Comparison of ENCODE assay signal across 17 mouse cellular contexts in genomic region chr13:51778983-51779962, GRCm38 (mm10). TPM values are rescaled to one million over a fixed set of nuclear protein-coding genes. Genes with fewer than 3 reads are reported as not detected.
DNase-seq lines count a peak whose midpoint lies in the region; ATAC-seq and TF ChIP-seq lines count a peak whose summit lies in the region.
"Had no signal": no experiment of that assay in that cellular context is flagged by ENCODE, and none has a peak within 500 bp of the region (broad histone marks: within the 10 kb centered on the region; RNA-seq: fewer than 3 reads in every experiment).

No protein-coding gene starts in this region.

- H3K27me3 ChIP-seq in forebrain, embryonic 13.5 days: no peaks in the 10 kb centered on the region
- H3K27me3 ChIP-seq in forebrain, embryonic 11.5 days (ENCODE audit: control insufficient read depth, insufficient read depth, low read length): no peaks in the 10 kb centered on the region
- no peaks in the 10 kb centered on the region for H3K27me3 ChIP-seq in heart, embryonic 12.5 days (replicated peaks)
- H3K27me3 ChIP-seq in forebrain, postnatal 0 days (ENCODE audit: insufficient read depth, low read length): no peaks in the 10 kb centered on the region
- H3K27me3 ChIP-seq: limb, embryonic 13.5 days; stomach, embryonic 15.5 days had no signal

- no peak for ATAC-seq in forebrain, embryonic 13.5 days
- no peak for ATAC-seq in forebrain, embryonic 11.5 days (replicated peaks; ENCODE audit: low FRiP score)
- ATAC-seq in heart, embryonic 12.5 days (ENCODE audit: insufficient number of reproducible peaks, low FRiP score): peak; percentile 57
- ATAC-seq in forebrain, postnatal 0 days: no peak
- ATAC-seq in monocyte, adult 5-6 weeks (replicated peaks; ENCODE audit: insufficient number of reproducible peaks, low FRiP score, low TSS enrichment, poor library complexity, severe bottlenecking): no peak
- ATAC-seq: liver, postnatal 0 days had no signal

- H3K4me2 ChIP-seq in forebrain, embryonic 13.5 days: no peak overlapping the region
- H3K4me2 ChIP-seq in forebrain, embryonic 11.5 days (ENCODE audit: low read depth, low read length, severe bottlenecking): no peak overlapping the region
- no peak overlapping the region for H3K4me2 ChIP-seq in heart, embryonic 12.5 days
- H3K4me2 ChIP-seq in forebrain, postnatal 0 days (ENCODE audit: low read depth): no peak overlapping the region
- H3K4me2 ChIP-seq: limb, embryonic 13.5 days; midbrain, embryonic 12.5 days; stomach, embryonic 15.5 days had no signal

- H3K9me3 ChIP-seq in forebrain, embryonic 13.5 days (replicated peaks): no peaks in the 10 kb centered on the region
- H3K9me3 ChIP-seq in forebrain, embryonic 11.5 days (ENCODE audit: control insufficient read depth, low read length): no peaks in the 10 kb centered on the region
- H3K9me3 ChIP-seq in heart, embryonic 12.5 days (replicated peaks): no peaks in the 10 kb centered on the region
- no peaks in the 10 kb centered on the region for H3K9me3 ChIP-seq in forebrain, postnatal 0 days (ENCODE audit: low read length)
- H3K9me3 ChIP-seq: limb, embryonic 13.5 days; midbrain, embryonic 12.5 days; stomach, embryonic 15.5 days had no signal

- no peak for TF ChIP-seq CTCF in forebrain, postnatal 0 days (IDR thresholded peaks at IDR 0.05; ENCODE audit: low read depth)

- H3K36me3 ChIP-seq in forebrain, embryonic 13.5 days (ENCODE audit: poor library complexity, severe bottlenecking): no peaks in the 10 kb centered on the region
- H3K36me3 ChIP-seq in forebrain, embryonic 11.5 days (ENCODE audit: control insufficient read depth, insufficient read depth, low read length): no peaks in the 10 kb centered on the region
- no peaks in the 10 kb centered on the region for H3K36me3 ChIP-seq in heart, embryonic 12.5 days
- H3K36me3 ChIP-seq in forebrain, postnatal 0 days (ENCODE audit: insufficient read depth): no peaks in the 10 kb centered on the region; the same call in 1 of the 2 replicates
- H3K36me3 ChIP-seq: limb, embryonic 13.5 days; midbrain, embryonic 12.5 days; stomach, embryonic 15.5 days had no signal

- 0 out of 2 replicates have a peak overlapping the region, but pooled peaks have one; percentile 34 for H3K9ac ChIP-seq in forebrain, embryonic 13.5 days
- no peak overlapping the region for H3K9ac ChIP-seq in forebrain, embryonic 11.5 days (ENCODE audit: low read length)
- no peak overlapping the region for H3K9ac ChIP-seq in heart, embryonic 12.5 days
- H3K9ac ChIP-seq in forebrain, postnatal 0 days: no peak overlapping the region
- H3K9ac ChIP-seq: limb, embryonic 13.5 days; liver, postnatal 0 days; midbrain, embryonic 12.5 days; stomach, embryonic 15.5 days had no signal

- H3K27ac ChIP-seq in forebrain, embryonic 13.5 days: peak overlapping the region; percentile 79
- H3K27ac ChIP-seq in forebrain, embryonic 11.5 days (ENCODE audit: low read depth, low read length): no peak overlapping the region
- H3K27ac ChIP-seq in heart, embryonic 12.5 days (ENCODE audit: poor library complexity, severe bottlenecking): peak overlapping the region; percentile 90
- peak overlapping the region; percentile 81 for H3K27ac ChIP-seq in forebrain, postnatal 0 days (ENCODE audit: low read depth, low read length)
- H3K27ac ChIP-seq: hindbrain, postnatal 0 days; limb, embryonic 13.5 days; midbrain, embryonic 12.5 days; stomach, embryonic 15.5 days had no signal

- intact Hi-C loops in heart, postnatal 25 days (cut with DNase I): no loop called here

- no peak overlapping the region for H3K4me3 ChIP-seq in forebrain, embryonic 13.5 days
- no peak overlapping the region for H3K4me3 ChIP-seq in forebrain, embryonic 11.5 days (ENCODE audit: low read depth, low read length)
- no peak overlapping the region for H3K4me3 ChIP-seq in heart, embryonic 12.5 days
- no peak overlapping the region for H3K4me3 ChIP-seq in forebrain, postnatal 0 days (ENCODE audit: low read depth, low read length)
- H3K4me3 ChIP-seq: limb, embryonic 13.5 days; midbrain, embryonic 12.5 days; myocyte; stomach, embryonic 15.5 days had no signal

- H3K4me1 ChIP-seq in forebrain, embryonic 13.5 days: peaks cover 35% of the 10 kb centered on the region
- H3K4me1 ChIP-seq in forebrain, embryonic 11.5 days (replicated peaks; ENCODE audit: control insufficient read depth, insufficient read depth, low read length): peaks cover 8% of the 10 kb centered on the region
- H3K4me1 ChIP-seq in heart, embryonic 12.5 days (replicated peaks): peaks cover 40% of the 10 kb centered on the region
- peaks cover 29% of the 10 kb centered on the region for H3K4me1 ChIP-seq in forebrain, postnatal 0 days (ENCODE audit: insufficient read depth)
- H3K4me1 ChIP-seq: stomach, embryonic 15.5 days had no signal

- WGBS in forebrain, embryonic 13.5 days: 82% methylated on average over 25 of the region's 25 CpGs
- 82% methylated on average over 25 of the region's 25 CpGs for WGBS in forebrain, embryonic 11.5 days
- WGBS in heart, embryonic 12.5 days: 60% methylated on average over 25 of the region's 25 CpGs
- 77% methylated on average over 25 of the region's 25 CpGs for whole genome bisulfite sequencing in forebrain, postnatal 0 days

- DNase-seq in forebrain, embryonic 11.5 days (ENCODE audit: low spot score): no peak
- no peak for DNase-seq in heart, postnatal 25 days (ENCODE audit: low spot score)
- peak; percentile 48 to 55 for DNase-seq in left cerebral cortex, adult 18-20 months (ENCODE audit: low spot score in 2 of 2)
- no peak for DNase-seq in left cerebral cortex, adult 8-10 months (ENCODE audit: low spot score in 2 of 2)
- no peak for DNase-seq in forebrain, postnatal 0 days
- DNase-seq: adrenal gland, postnatal 14 days; cerebellum, adult 8-10 months; embryo, embryonic 11 days; liver, postnatal 0 days had no signal

RNA-seq across cellular contexts. Expression of gene Sema4d, which starts 14.3 kb away (rescaled TPM):
- polyA plus RNA-seq in forebrain, embryonic 13.5 days (2015; fragmentation: Nextera tagmentation; extraction: Ambion mirVana): 10.8 TPM in 2 replicates
- polyA plus RNA-seq in forebrain, embryonic 11.5 days (2014; fragmentation: Nextera tagmentation; extraction: Ambion mirVana): 8.3 and 8.4 TPM in 2 replicates
- 17.3 and 17.4 TPM in 2 replicates for polyA plus RNA-seq in heart, embryonic 12.5 days (2016; fragmentation: Nextera tagmentation; extraction: Ambion mirVana)
- total RNA-seq in heart, postnatal 25 days (2021): 10 to 100 TPM; 61.6 to 70.0 TPM
- total RNA-seq in left cerebral cortex, adult 18-20 months (2021): 10 to 100 TPM; 65.8 to 71.3 TPM
- 10 to 100 TPM; 71.1 to 80.0 (median 75.5) TPM for total RNA-seq in left cerebral cortex, adult 8-10 months (2022)
- total RNA-seq in forebrain, postnatal 0 days (2014; rRNA removed): 10.2 and 16.5 TPM in 2 replicates
- polyA plus RNA-seq in forebrain, postnatal 0 days (2015; fragmentation: Nextera tagmentation; extraction: Ambion mirVana): 9.8 and 14.2 TPM in 2 replicates
- 134 to 201 TPM (median 136 TPM) in 3 replicates for total RNA-seq in monocyte, adult 5-6 weeks (2017)

Comparison
In these comparisons a context has a peak if more than half of its experiments do, and no peak if none do; other contexts are left out.
1. DNase-seq: peak in left cerebral cortex, adult 18-20 months (2 of 2); none in forebrain, embryonic 11.5 days (single experiment), heart, postnatal 25 days (single experiment), left cerebral cortex, adult 8-10 months (0 of 2) and forebrain, postnatal 0 days (single experiment).